Mouse (Mus musculus): ENCODE data around the gene Ccr8. TPM values are rescaled to one million over a fixed set of nuclear protein-coding genes. Genes with fewer than 3 reads are reported as not detected.
A peak's percentile ranks its signal among the peaks of the same experiment; 100 is the strongest.

The Ccr8 gene
- polyA plus RNA-seq, 1 experiment from 2014 or later = 0.07 TPM

DNA sequence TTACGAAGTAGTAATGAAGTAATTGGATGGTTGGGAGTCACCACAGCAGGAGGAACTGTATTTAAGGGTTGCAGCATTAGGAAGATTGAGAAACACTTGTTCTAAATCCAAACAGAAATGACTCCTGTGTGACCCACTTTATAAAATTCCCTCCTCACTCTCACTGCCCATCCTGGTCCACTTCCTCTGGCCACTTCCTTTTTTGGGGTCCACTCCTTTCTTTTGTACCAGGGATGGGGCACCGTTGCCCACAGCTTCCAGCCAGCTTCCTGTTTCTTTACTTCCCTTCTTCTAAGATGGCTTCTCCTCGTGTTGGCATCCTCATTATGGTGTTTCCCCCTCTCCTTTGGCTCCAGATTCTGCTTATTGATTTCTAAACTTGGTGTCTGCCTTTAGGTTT is 33.2 kb upstream of the Ccr8 start:
- no peak overlapping the region for H3K4me3 ChIP-seq (ENCODE audit: low read depth, low read length)
- no peak overlapping the region for H3K27ac ChIP-seq (replicated peaks)
- TF ChIP-seq CTCF (IDR thresholded peaks at IDR 0.05; ENCODE audit: low read depth) = no peak
- TF ChIP-seq EP300 (optimal IDR thresholded peaks at IDR 0.05) = no peak
- WGBS = 60% methylated on average over 3 of the region's 3 CpGs
- no peak overlapping the region for H3K4me2 ChIP-seq (replicated peaks; ENCODE audit: low read depth)
- ATAC-seq (ENCODE audit: low FRiP score, low TSS enrichment) (no peak), DNase-seq (ENCODE audit: low spot score) (no peak)
- H3K4me1 ChIP-seq (replicated peaks; ENCODE audit: control insufficient read depth, insufficient read depth) = no peaks in the 10 kb centered on the region
- H3K27me3 ChIP-seq (ENCODE audit: control insufficient read depth, insufficient read depth, low read length) = no peaks in the 10 kb centered on the region
- no peak overlapping the region for H3K9ac ChIP-seq (ENCODE audit: low read length)
- no peaks in the 10 kb centered on the region for H3K36me3 ChIP-seq (ENCODE audit: control insufficient read depth, insufficient read depth, low read length)
- no peaks in the 10 kb centered on the region for H3K9me3 ChIP-seq (ENCODE audit: control insufficient read depth, low read length)

- no peaks in the 10 kb centered on the region for H3K27me3 ChIP-seq (ENCODE audit: control insufficient read depth, insufficient read depth, low read length)
- H3K4me3 ChIP-seq (ENCODE audit: low read depth, low read length) = no peak overlapping the region
- DNase-seq (ENCODE audit: low spot score) (no peak), ATAC-seq (ENCODE audit: low FRiP score, low TSS enrichment) (no peak)
- no peak overlapping the region for H3K4me2 ChIP-seq (replicated peaks; ENCODE audit: low read depth)
- H3K36me3 ChIP-seq (ENCODE audit: control insufficient read depth, insufficient read depth, low read length) = no peaks in the 10 kb centered on the region
- 72% methylated on average over 4 of the region's 4 CpGs for WGBS
- no peak overlapping the region for H3K9ac ChIP-seq (ENCODE audit: low read length)
- no peaks in the 10 kb centered on the region for H3K9me3 ChIP-seq (ENCODE audit: control insufficient read depth, low read length)
- no peaks in the 10 kb centered on the region for H3K4me1 ChIP-seq (replicated peaks; ENCODE audit: control insufficient read depth, insufficient read depth)
- TF ChIP-seq CTCF (IDR thresholded peaks at IDR 0.05; ENCODE audit: low read depth) = no peak
- TF ChIP-seq EP300 (optimal IDR thresholded peaks at IDR 0.05) = no peak
- no peak overlapping the region for H3K27ac ChIP-seq (replicated peaks)
Measured at GRCm38 (mm10) chr9:120064317-120064716, 27.6 kb upstream of the Ccr8 start.

DNA sequence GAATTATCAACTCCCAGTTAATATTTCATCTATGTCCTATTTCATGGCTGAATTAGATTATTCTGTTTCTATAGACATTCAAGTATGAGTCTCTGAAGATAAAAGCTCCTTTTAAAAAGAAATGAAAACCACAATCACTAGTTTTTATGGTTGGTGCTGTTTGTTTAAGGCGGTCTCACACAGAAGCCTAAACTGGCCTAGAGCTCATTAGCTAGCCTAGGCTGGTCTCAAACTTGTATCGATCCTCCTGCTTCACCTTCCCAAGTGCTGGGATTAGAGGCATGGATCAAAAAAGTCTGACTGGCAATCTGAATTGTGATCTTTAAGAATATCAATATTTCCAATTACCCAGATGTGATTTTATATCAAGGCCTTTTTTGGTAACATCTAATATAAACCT is 24.3 kb upstream of the Ccr8 start:
- H3K4me3 ChIP-seq (ENCODE audit: low read depth, low read length) = no peak overlapping the region
- H3K9ac ChIP-seq (ENCODE audit: low read length) = no peak overlapping the region
- TF ChIP-seq CTCF (IDR thresholded peaks at IDR 0.05; ENCODE audit: low read depth) (no peak), EP300 (optimal IDR thresholded peaks at IDR 0.05) (no peak)
- no peaks in the 10 kb centered on the region for H3K27me3 ChIP-seq (ENCODE audit: control insufficient read depth, insufficient read depth, low read length)
- no peaks in the 10 kb centered on the region for H3K9me3 ChIP-seq (ENCODE audit: control insufficient read depth, low read length)
- H3K4me2 ChIP-seq (replicated peaks; ENCODE audit: low read depth) = no peak overlapping the region
- no peaks in the 10 kb centered on the region for H3K4me1 ChIP-seq (replicated peaks; ENCODE audit: control insufficient read depth, insufficient read depth)
- WGBS = 54% methylated on average over 2 of the region's 2 CpGs
- H3K27ac ChIP-seq (replicated peaks) = no peak overlapping the region
- DNase-seq (ENCODE audit: low spot score) = no peak
- ATAC-seq (ENCODE audit: low FRiP score, low TSS enrichment) = no peak
- H3K36me3 ChIP-seq (ENCODE audit: control insufficient read depth, insufficient read depth, low read length) = no peaks in the 10 kb centered on the region

- no peak overlapping the region for H3K9ac ChIP-seq (ENCODE audit: low read length)
- no peaks in the 10 kb centered on the region for H3K36me3 ChIP-seq (ENCODE audit: control insufficient read depth, insufficient read depth, low read length)
- DNase-seq (ENCODE audit: low spot score) = peak; percentile 58
- H3K9me3 ChIP-seq (ENCODE audit: control insufficient read depth, low read length) = no peaks in the 10 kb centered on the region
- no peak overlapping the region for H3K4me3 ChIP-seq (ENCODE audit: low read depth, low read length)
- no peaks in the 10 kb centered on the region for H3K4me1 ChIP-seq (replicated peaks; ENCODE audit: control insufficient read depth, insufficient read depth)
- peak; percentile 55; the same call in 1 of the 2 replicates for ATAC-seq (ENCODE audit: low FRiP score, low TSS enrichment)
- H3K27ac ChIP-seq (replicated peaks) = no peak overlapping the region
- no peak overlapping the region for H3K4me2 ChIP-seq (replicated peaks; ENCODE audit: low read depth)
- TF ChIP-seq CTCF (IDR thresholded peaks at IDR 0.05; ENCODE audit: low read depth) = no peak
- TF ChIP-seq EP300 (optimal IDR thresholded peaks at IDR 0.05) = no peak
- WGBS = 45% methylated on average over 10 of the region's 10 CpGs
- H3K27me3 ChIP-seq (ENCODE audit: control insufficient read depth, insufficient read depth, low read length) = no peaks in the 10 kb centered on the region
Measured at GRCm38 (mm10) chr9:120068047-120068446, 23.9 kb upstream of the Ccr8 start.

- H3K27me3 ChIP-seq (ENCODE audit: control insufficient read depth, insufficient read depth, low read length) = no peaks in the 10 kb centered on the region
- H3K27ac ChIP-seq (replicated peaks) = no peak within 1 kb of the TSS
- no peaks in the 10 kb centered on the region for H3K4me1 ChIP-seq (replicated peaks; ENCODE audit: control insufficient read depth, insufficient read depth)
- no peak within 1 kb of the TSS for H3K4me3 ChIP-seq (ENCODE audit: low read depth, low read length)
- no peak within 1 kb of the TSS for H3K4me2 ChIP-seq (replicated peaks; ENCODE audit: low read depth)
- H3K9ac ChIP-seq (ENCODE audit: low read length) = no peak within 1 kb of the TSS
- H3K9me3 ChIP-seq (ENCODE audit: control insufficient read depth, low read length) = no peaks in the 10 kb centered on the region
- DNase-seq (ENCODE audit: low spot score) (no peak), ATAC-seq (ENCODE audit: low FRiP score, low TSS enrichment) (no peak)
- H3K36me3 ChIP-seq (ENCODE audit: control insufficient read depth, insufficient read depth, low read length) = no peaks in the 10 kb centered on the region
- no peak for TF ChIP-seq CTCF (IDR thresholded peaks at IDR 0.05; ENCODE audit: low read depth)
- WGBS = 82% methylated on average over 11 of the region's 11 CpGs
Measured at GRCm38 (mm10) chr9:120069779-120070178, 22.1 kb upstream of the Ccr8 start, which contains the start of gene Cx3cr1. Gene Cx3cr1 (minus strand): TSS chr9:120069879.

DNA sequence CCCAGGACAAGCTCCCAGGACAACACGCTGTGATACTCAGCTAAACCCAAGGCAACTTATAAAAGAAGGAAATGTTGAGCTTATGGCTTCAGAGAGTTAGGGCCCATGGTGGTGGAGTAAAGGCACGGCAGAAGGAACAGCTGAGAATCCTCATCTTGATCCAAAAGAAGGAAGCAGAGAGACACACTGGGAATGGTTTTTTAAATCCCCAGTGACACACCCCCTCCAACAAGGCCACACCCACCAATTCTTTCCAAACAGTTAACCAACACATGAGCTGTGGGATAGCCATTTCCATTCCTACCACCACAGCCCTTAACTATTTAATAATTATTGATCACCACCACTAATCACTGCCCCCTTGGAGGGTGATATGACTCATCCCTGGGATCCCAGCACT is 20.7 kb upstream of the Ccr8 start:
- WGBS = 48% methylated on average over 2 of the region's 2 CpGs
- no peak overlapping the region for H3K9ac ChIP-seq (ENCODE audit: low read length)
- H3K4me1 ChIP-seq (replicated peaks; ENCODE audit: control insufficient read depth, insufficient read depth) = no peaks in the 10 kb centered on the region
- H3K4me3 ChIP-seq (ENCODE audit: low read depth, low read length) = no peak overlapping the region
- no peak for TF ChIP-seq EP300 (optimal IDR thresholded peaks at IDR 0.05)
- TF ChIP-seq CTCF (IDR thresholded peaks at IDR 0.05; ENCODE audit: low read depth) = no peak
- H3K9me3 ChIP-seq (ENCODE audit: control insufficient read depth, low read length) = no peaks in the 10 kb centered on the region
- no peaks in the 10 kb centered on the region for H3K36me3 ChIP-seq (ENCODE audit: control insufficient read depth, insufficient read depth, low read length)
- H3K27me3 ChIP-seq (ENCODE audit: control insufficient read depth, insufficient read depth, low read length) = no peaks in the 10 kb centered on the region
- no peak for DNase-seq (ENCODE audit: low spot score)
- H3K27ac ChIP-seq (replicated peaks) = no peak overlapping the region
- H3K4me2 ChIP-seq (replicated peaks; ENCODE audit: low read depth) = no peak overlapping the region
- ATAC-seq (ENCODE audit: low FRiP score, low TSS enrichment) = no peak
